Mouse (Mus musculus): ENCODE results near the gene Kcnmb2. TPM values are rescaled to one million over a fixed set of nuclear protein-coding genes. Genes with fewer than 3 reads are reported as not detected.

Kcnmb2 gene
- polyA plus RNA-seq, 1 experiment, result 1.7 TPM

DNA sequence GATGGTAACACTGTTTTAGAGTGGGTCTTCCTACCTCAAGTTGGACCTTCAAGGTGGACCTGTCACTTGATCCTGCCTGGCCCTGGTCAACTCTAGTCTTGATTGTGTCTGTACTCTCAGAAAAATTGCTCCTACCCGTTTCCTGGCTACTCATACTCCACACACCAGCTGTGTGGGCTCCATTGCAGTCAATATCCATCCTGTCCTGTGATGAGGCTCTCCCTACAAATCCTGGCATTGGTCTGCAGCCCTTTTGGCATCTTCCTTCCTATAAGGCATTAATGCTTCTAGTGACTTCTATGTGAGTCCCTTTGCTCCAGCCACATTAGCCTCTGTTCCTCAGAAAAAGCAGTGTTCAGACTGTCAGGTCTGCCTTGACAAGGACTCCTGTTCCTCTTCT is 228.4 kb downstream of the Kcnmb2 start:
- DNase-seq (ENCODE audit: extremely low spot score in 1 of 2, low spot score in 1 of 2), result no peak

DNA sequence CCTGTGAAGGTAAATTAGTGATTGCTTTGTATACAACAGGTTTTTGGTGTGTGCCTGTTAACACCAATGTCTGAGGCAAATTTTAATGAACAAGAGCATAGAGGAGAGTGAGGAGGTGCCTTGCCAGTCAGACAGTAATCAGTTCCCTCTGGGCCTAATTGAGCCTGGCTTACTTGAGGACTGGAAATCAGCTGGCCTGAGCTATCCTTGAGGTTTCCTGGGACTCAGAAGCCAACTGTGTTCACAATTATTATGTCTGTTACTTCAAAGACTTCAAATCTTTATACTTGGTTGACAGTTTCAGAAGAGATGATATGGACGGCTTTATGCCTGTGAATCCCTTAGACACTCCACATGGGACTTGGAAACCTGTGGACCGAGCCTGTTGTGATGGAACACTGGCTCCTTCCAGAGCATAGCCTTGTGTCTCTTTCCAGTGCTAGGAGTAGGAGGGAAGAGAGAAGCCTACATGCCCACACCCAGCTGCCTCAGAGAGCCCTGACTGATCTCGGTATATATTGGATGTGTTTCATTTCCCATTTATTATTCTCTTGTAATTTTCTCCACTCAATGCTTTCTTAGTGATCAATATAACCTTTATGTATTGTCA is 230.2 kb downstream of the Kcnmb2 start:
- no peak for DNase-seq (ENCODE audit: extremely low spot score in 1 of 2, low spot score in 1 of 2)

DNA sequence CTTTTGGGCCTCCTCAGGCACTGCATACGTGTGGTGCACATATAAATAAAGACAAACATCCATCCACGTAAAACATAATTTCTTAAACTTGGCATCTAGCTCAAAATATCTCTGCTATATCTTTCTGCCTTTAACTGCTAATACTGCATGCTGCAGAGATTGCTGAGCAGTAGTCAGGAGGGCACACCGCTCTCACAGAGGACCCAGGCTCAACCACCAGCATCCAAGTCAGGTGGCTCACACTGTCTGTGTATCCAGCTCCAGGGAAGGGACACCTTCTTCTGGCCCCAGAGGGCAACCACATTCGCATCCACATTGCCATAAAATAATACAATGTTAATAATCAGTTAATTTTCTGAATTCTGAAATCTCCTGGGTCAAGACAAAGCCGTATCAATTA is 241.9 kb downstream of the Kcnmb2 start:
- DNase-seq (ENCODE audit: extremely low spot score in 1 of 2, low spot score in 1 of 2), result no peak

DNA sequence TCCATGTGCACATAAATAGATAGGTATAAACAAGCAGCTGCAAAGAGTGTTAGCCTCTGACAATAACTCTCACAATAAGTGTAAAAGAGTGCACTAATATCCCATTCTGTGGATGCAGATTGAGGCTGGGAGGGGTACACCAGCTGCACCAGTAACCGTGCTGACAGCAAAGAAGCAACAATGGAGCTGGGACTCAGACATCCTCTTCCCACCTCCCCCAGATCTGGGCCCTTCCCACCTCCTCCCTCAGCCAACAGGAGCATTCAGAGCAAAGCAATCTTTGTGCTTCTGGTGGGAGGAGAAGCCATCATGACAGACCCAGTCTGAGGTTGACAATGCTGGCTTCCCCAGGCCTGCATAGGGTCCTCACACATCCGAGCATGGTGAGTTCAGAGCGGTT is 242.3 kb downstream of the Kcnmb2 start:
- DNase-seq (ENCODE audit: extremely low spot score in 1 of 2, low spot score in 1 of 2), result no peak

DNA sequence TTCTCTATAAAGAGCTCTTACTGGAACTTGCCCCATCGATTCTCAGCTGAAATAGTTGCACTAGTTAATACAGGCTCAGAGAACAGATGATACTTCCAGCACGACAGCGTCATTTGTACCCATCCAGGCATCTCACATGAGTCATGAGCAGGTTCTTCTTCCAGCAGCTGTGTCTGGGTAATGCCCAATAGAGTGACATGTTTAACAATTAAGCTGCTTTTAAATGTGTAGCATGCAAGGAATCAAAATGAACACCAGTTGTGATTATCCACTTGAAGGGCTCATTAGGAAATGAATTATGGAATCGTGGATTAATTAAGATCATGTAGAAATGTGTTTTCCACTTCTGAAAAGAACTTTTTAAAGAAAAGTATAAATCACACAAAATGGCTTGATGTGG is 245.4 kb downstream of the Kcnmb2 start:
- DNase-seq (ENCODE audit: extremely low spot score in 1 of 2, low spot score in 1 of 2), result no peak

DNA sequence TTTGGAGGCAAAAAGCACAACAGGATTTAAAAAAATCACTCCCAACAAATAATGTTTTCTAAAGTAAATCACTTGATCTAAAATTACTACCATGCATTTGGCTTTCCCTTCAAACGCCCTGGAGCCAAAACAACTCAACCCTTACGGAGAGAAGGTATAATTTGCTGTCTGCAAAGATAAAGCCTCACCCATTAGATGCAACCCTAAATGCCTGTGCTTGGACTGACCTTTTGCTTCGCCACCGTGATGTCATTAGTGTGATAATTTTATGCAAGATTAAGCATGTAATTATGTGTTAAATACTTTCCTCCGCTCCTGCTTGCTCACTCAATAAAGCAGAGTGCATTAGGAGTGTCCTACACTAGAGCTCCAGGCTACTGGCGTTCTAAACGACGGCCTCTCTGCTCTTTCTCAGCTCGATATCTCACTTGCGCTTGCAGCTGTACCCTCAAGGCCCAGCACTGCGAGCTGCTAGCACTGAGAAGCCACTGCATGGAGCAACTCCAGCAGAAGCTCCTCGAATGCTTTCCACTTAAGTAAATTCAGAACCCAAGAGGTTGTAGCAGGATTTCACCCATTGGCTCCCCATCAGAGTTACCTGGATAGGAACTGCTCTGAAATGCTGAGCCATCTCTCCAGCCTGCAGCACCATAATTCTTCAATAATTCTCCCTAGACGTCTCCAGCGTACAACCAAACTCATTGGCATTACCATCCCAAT is 247.7 kb downstream of the Kcnmb2 start:
- no peak for DNase-seq (ENCODE audit: extremely low spot score in 1 of 2, low spot score in 1 of 2)

DNA sequence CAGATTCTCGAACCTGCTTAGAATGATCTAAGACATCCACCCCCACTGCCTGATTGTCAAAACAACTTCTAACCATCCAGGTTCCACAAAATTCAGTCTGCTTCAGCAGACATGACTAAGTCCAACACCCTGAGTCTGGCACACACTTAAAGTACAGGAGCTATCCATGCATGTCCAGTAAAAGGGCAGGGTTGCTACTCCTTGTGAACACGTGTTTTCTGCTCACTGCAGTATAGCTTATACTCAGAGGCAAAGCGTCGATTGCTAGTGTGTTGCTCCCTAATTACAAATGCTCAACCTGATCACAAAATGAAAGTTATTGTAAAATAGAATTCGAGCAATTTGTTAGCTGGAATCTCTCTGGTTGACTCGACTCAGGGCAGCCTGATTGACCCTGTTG is 278.2 kb downstream of the Kcnmb2 start:
- DNase-seq (ENCODE audit: extremely low spot score in 1 of 2, low spot score in 1 of 2), result no peak

DNA sequence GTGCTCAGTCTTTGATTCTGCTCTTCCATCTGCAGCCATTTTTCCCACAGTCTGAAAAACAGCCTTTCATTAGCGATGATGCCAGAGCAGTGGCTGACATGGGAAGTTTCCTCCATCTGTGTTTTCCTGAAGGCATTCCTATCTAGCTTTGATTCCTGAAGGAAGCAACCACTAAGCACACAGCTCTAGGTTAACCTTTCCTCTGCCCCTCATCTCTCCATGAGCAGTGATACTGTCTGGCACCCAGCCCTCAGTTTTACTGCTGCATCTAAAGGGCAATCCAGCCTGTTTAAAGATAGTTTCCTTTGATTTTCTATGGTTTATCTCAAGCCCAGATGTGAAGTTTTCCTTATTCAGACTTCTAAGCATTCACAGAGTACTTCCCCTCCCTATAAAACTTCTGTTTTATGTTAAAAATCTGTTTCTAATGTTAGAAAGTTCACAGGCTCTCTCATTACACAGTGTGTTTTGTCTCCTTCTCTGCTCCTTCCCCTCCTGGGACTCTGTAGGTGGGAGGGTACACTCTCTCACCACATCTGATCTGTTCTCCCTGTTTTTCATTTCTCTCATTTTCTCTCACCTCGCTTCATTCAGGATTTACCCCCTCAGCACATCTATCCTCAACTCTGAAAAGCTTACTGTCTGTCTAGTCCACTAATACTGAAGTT is 283.7 kb downstream of the Kcnmb2 start:
- DNase-seq (ENCODE audit: extremely low spot score in 1 of 2, low spot score in 1 of 2), result no peak

DNA sequence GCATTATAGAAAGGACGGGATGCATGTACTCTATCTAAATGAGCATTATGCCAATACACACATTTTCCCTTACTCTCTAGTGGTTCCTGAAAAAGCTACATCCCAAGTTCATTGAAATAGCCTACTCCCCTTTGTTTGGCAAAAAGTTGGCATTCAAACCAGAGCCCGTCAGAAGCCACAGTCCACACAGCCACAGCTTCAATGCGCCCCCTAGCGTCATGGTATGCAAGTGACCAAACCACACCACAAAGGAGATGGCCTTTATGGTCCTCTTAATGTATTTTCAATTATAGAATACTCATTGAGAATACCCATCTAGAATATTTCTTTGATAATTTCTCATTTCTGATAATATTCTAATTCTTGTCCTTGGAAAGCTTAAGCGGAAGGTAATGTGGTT is 286.2 kb downstream of the Kcnmb2 start:
- peak in 1 of 2 experiments; percentile 77 for DNase-seq (ENCODE audit: extremely low spot score in 1 of 2, low spot score in 1 of 2)

DNA sequence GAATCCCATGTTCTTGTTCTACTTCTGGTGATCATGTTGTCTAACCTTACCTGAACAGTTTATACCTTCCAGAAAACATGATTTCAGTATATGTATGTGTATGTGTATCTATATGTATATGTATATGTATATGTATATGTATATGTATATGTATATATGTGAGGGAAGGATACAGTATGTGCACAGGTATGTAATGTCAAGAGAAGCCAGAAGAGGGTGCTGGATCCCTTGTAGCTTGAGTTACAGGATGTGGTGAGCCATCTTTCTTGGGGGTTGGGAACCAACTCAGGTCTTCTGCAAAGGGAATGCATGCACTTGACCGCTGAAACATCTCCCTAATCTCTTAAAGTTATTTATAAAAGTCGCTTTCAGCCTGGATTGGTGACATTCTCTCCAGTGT is 286.6 kb downstream of the Kcnmb2 start:
- no peak for DNase-seq (ENCODE audit: extremely low spot score in 1 of 2, low spot score in 1 of 2)

DNA sequence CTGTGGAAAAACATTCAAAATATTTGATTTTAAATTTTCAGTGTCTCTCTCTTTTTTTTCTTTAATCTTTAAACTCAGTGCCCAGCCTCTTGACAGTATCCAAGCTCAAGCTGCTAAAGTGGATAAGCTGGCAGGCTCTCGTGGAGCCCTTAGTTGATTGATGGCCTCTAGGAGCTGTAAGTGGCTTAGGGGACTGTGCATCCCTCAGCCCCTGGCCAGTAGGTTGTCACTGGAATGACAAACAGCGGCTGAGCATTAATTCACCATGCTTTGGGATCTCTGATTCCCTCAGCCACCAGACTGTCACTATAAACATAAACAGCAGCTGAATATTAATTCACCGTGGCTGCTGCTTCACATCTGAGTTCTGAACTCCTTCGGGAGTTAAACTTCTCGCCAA is 287.6 kb downstream of the Kcnmb2 start:
- DNase-seq (ENCODE audit: extremely low spot score in 1 of 2, low spot score in 1 of 2), result no peak

DNA sequence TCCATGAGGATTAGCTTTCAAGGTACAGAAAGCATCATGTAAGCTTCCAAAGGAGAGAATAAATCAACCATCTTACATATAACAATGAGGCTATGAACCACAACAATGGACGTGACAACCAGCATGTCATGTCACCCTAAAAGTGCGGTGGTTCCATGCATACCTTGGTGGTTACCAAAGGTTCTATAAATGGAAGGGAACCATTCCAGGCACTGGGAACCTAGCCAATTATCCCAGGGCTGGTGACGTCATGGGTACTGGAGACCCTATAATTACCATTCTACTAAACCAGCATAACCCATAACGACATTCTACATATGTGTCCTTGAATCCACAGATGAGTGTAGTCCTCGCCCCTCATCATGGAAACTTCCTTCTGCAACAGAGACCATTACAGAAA is 291.7 kb downstream of the Kcnmb2 start:
- no peak for DNase-seq (ENCODE audit: extremely low spot score in 1 of 2, low spot score in 1 of 2)

DNA sequence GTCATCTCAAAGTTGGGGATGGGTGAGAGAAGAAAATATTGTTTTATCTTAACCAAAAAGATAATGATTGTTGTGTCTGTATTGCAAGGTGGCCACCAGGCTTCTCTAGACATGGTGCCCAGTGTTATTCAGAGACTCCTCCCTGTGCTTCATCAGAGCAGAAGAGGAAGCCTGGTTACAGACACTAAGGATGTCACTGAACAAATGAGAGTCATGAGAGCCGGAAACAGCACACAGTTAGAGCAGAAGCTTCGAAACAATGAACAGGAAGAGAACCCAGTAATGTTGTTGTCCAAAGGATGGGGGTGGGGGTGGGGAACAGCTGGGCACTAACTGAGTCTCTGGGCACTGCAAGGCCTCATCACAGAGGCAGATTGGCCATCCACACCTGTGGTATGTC is 324.4 kb downstream of the Kcnmb2 start:
- DNase-seq (ENCODE audit: extremely low spot score in 1 of 2, low spot score in 1 of 2), result no peak

DNA sequence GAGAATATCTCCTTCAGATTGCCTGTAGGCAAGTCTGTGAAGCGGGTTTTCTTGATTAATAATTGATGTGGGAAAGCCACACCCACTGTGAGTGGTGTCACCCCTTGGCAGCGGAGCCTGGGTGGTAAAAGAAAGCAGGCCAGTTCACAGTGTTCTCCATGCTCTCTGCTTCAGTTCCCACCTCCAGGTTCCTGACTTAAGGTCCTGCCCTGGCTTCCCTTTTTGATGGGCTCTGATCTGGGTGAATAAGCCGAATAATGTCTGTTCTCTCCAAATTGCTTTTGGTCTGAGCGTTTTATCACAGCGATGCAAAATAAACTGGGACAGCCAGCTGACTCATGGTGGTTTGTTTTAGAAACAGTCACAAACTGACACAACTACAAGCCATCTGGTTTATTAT is 334.5 kb downstream of the Kcnmb2 start:
- DNase-seq (ENCODE audit: extremely low spot score in 1 of 2, low spot score in 1 of 2), result peak in 1 of 2 experiments; percentile 19

Measured in frontal cortex, adult 2 months (tissue).